Mouse (Mus musculus) left cerebral cortex, postnatal 25 days (tissue): ENCODE data around the gene Smc5. TPM values are rescaled to one million over a fixed set of nuclear protein-coding genes. Genes with fewer than 3 reads are reported as not detected.

Experiments used
- DNase-seq, 2 experiments: peaks; one replicate each; pipeline ENCODE4 v3.0.0; 2022; ENCODE audit warnings: low spot score in 2 of 2, mixed read lengths in 1 of 2
- intact Hi-C: fragments of 180-260 bp; cut with DNase I; formaldehyde crosslinking; loops from one replicate; pipeline ENCODE4 v1.15.1; 2025
- total RNA-seq, 2 experiments: library from RNA; stranded (reverse); gene quantifications; 2 replicates each; pipeline ENCODE4 v1.2.3; 2021

The Smc5 gene
- total RNA-seq = 10 to 100 TPM; 32.2 to 34.4 TPM

DNA sequence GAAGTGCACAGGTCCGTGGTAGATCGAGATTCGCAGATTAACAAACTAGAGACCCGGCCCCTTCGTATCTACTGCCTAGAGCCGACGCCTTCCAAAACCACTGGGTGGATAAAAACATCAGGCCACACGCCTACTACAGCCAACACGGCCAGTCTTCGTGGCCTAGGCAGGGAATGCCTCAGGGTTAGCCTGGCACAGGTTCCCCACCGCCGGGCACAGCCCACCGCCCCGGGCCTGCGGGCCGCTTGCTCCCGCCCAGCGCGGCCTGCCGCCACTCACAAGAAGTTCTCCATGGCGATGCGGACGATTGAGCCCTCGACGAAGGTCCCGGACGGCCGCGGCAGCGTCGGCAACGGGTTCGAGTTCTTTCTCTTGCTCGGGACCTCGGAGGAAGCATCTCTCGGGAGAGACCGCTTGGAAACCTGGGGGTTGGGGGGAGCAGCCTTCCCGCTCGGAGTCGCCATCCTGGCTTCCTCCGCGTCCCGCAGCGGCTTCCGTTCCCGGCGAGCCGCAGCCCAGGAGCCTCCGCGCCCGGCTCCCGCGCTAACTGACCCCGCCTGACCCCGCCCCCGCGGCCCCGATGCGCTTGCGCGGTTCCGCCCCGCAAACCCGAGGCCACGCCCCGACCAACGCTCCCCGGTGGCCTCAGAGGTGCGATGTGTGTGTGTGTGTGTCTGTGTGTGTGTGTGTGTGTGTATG lies at the start of gene Smc5:
TSS of gene Smc5 (minus strand) at position 543 of the 699 bp plus-strand sequence.
- peak; percentile 88 for DNase-seq
- intact Hi-C loops = no loop called here

DNA sequence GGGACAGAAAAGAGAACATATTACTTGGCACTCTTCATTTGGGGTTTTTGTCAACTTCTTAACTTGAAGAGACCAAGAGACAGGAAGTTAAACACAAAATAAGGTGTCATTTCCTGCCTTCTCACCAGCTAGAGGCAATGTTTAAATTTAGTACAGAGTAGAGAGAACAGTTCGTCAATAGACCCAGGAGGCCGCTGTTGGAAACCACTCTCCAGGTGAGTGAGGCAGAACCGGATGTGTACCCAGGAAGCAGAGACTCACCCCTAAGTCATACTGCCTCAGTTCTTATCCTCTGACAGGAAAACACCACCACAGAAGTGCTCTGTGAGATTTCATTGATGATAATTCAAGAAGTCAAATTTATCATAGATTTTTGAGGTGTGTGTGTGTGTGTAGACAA lies 49.4 kb upstream of the Smc5 start:
- DNase-seq = no peak
- intact Hi-C loops = no loop called here

GRCm38 (mm10) chr19:23317989-23318358 lies 44.3 kb upstream of the Smc5 start:
- intact Hi-C loops = no loop called here

DNA sequence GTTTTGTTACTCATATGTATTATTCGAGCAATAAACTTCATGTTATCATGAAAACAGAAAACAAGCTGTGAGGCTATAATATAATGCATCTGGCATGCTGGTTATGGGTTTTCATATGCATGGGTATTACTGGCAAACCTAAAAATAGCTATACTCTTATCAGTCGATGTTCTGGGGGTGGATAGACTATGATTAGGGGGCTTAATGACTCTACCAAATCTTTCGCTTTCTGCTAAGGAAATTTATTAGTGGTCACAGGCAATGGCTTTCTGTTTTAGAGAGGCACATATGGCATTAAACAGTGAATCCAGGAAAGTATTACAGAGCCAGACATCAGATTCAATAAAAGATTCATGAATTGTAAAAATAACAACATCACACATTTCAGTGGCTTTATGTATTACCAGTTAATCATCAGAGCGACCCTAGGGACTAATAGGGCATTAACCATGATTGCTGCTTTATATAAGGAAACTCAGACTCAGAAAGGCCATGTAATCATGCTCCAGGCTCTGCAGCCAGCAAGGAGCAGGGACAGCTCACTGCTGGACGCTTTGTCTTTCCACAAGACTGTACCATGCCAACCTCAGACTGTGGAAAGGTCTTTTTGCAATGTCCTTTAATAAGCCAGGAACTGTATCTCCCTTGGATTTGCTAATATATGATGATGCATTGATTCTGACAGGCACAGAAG lies 43.7 kb upstream of the Smc5 start:
- DNase-seq = no peak
- intact Hi-C loops = no loop called here

More at GRCm38 (mm10) chr19:23317989-23318358, 44.3 kb upstream of the Smc5 start:
- no peak for DNase-seq

DNA sequence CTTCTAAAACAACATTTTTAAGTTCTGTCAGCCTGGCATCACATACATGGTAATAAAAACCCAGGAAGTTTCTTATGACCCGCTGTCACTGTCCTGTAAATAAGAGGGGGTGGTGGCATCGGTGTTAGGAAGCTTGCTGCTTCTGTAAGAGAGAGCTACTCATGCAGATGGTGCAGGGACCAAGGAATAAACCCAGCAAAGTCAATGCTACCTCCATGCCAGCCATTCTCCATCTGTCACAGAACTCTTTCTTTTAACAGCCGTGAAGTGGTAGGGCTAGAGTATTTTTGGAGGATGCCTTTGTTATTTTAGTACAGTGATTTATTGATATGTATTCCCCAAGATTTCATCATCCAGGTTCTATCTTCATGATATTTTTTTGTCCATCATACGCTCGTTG lies 43.2 kb upstream of the Smc5 start:
- DNase-seq = no peak
- intact Hi-C loops = no loop called here

DNA sequence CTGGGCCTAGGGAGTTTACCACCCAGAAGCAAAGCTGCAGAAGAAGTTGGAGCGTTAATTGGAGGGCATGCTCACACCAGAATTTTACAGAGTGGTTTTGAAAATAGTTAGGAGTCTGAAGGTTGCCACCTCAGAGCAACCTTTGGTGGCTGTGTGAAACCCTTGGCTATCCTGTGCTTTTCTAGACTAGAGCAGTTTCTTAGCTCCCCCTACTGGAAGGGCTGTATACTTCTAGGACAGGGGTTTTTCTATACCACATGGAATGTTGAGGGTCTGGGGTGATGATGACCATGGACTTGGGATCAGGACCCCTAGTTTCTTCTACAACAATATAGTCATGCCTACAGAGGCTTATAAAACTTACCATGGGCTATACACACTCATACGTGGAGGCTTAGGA lies 36.3 kb upstream of the Smc5 start:
- DNase-seq = no peak
- intact Hi-C loops = no loop called here

DNA sequence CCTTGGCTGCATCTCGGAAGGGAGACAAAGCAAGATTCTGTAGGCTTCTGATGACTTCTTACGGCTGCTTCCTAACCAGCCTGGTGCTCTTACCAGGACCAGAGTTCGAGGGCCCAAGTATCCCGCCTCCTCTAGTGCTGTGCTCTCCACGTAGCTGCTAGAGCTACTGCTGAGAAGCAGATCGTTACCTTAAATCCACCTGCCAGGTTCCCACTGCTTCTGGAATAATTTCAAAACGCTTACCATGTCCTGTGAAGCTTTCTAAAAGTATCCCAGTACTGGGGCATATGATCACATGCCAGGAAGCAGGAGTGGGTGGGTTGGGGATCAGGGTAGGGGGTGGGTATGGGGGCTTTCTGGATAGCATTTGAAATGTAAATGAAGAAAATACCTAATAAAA lies 33.0 kb upstream of the Smc5 start:
- DNase-seq = no peak
- intact Hi-C loops = no loop called here

- DNase-seq = peak; percentile 34 to 77
- intact Hi-C loops = loop anchor here (1.0 to 5.0 kb wide), 4 partner anchors 72 to 661 kb away; no protein-coding TSS in a partner anchor
Measured at GRCm38 (mm10) chr19:23299987-23300386, 26.3 kb upstream of the Smc5 start.

GRCm38 (mm10) chr19:23298917-23299316 lies 25.2 kb upstream of the Smc5 start:
- intact Hi-C loops = loop anchor here (2.0 kb wide), 2 partner anchors 226 to 662 kb away; no protein-coding TSS in a partner anchor

GRCm38 (mm10) chr19:23297191-23297590 lies 23.5 kb upstream of the Smc5 start:
- intact Hi-C loops = no loop called here
- DNase-seq = no peak

More at GRCm38 (mm10) chr19:23298917-23299316, 25.2 kb upstream of the Smc5 start:
- DNase-seq = peak in 1 of 2 experiments; percentile 37

- no peak for DNase-seq
- intact Hi-C loops = no loop called here
Measured at GRCm38 (mm10) chr19:23289251-23289650, 15.6 kb upstream of the Smc5 start.

DNA sequence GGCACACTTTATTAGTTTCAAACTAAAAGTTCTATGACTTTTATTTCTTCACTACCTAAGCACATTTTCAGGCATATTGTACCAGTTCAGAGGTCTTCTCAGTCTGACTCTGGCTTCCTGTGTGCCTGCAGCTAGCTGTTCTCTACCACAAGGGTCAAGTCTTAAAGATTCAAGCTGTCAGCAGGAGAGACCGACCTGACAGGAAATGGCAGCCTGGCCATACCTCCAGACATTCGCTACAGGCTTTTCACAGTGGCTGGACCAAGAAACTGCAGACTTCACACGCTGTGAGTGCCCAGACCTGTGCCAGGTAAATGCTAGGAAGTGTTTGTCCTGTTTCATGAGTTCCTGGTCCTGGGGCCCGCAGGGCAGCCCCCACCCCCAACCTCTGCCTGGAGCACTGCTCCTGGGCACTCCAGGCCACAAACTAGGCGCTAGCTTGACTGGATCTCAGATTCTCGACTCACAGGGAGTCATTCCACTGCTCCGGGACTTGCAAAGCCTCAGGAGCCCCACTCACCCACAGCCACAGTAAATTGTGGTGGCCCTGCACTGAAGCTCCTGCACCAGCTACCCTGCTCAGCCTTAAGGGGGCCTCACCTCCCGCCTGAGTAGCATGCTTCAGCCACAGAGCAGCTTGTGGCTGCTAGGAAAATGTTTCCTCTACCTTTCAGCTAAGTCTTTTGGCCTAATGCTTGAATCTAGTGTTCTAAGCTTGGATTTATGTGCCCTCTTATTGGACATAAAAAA lies 8.4 kb upstream of the Smc5 start:
- intact Hi-C loops = no loop called here
- no peak for DNase-seq

GRCm38 (mm10) chr19:23274054-23274724 lies 492 bp upstream of the Smc5 start:
- DNase-seq = no peak
- intact Hi-C loops = no loop called here

GRCm38 (mm10) chr19:23256771-23257170 lies 16.9 kb downstream of the Smc5 start:
- no peak for DNase-seq
- intact Hi-C loops = no loop called here

DNA sequence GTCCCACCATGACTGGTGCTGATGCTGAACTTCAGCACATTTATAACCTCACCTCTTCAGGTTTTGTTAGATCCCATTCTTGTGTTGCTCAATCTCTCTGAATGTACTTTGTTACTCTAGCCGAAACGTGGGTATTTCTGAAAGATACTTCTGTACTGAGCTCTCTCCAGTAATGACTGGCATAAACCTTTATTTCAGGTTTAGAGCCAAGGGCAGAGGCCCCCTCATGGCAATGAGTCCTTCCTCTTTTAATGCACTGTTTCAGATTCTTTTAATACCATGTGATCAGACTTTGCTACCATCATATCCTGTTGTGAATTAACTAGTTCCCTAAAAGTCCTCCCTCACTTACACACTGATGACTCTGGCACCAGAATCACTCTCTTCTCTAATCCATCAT lies 27.2 kb downstream of the Smc5 start:
- DNase-seq = no peak
- intact Hi-C loops = no loop called here

DNA sequence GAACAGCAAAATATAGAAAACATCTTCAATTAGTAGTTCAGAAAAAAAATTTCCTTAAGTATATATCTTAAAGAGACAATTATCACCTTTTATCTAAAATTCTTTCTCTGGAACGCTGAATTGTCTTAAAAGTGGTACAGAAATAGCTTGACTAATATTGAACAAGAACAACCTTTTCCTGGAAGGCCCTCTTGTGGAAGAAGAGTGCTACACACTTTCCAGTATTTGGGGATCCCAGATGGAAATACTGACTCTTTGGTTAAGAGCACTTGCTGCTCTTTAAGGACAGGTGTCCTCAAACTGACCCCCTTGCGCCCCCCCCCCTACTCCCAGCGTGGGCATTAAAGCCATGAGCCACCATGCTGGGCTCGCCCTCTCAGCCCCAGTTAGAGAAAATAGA lies 48.6 kb downstream of the Smc5 start:
- peak; percentile 25 to 58 for DNase-seq
- intact Hi-C loops = no loop called here

DNA sequence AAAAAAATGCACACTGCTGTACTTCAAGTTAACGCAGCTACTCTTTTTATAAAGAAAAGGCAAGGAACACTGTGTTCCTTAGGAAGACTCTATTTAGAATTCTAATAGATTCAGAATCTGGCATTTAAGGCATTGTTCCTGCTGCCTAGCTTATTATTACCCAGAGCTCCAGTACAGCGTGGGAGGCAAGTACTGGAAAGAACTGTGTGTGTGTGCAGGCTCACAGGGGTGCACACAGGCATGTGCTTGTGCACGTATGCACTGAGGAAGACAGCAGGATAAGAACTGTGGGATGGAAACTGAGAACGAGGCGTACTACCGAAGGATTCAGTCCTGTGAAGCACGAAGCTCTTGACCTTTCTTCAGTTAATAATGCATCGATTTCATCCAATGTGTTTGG lies 59.4 kb downstream of the Smc5 start:
- peak; percentile 78 to 90 for DNase-seq
- intact Hi-C loops = loop anchor here (1.0 to 2.0 kb wide), 3 partner anchors 68 to 298 kb away; no protein-coding TSS in a partner anchor

DNA sequence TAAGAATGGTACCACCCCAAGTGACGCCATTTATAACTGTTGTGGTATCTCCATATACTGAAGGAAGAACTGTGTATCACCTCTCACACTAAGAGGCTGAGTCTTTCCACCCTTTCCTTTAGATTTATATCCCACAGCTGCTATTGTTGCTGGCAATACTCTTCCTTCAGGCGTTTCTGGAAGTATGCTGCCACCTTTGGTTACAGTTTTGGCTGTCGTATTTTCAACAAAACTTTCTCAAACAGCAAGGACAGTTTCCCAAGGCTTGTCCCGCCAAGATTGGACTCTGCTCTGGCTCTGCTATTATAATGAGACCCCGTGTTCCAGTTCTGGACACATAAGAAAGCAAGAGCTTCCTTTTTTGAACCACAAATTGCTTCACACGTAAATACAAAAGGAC lies 62.4 kb downstream of the Smc5 start:
- no peak for DNase-seq
- intact Hi-C loops = no loop called here

GRCm38 (mm10) chr19:23203505-23204053 lies 70.1 kb downstream of the Smc5 start:
- intact Hi-C loops = no loop called here

GRCm38 (mm10) chr19:23202106-23202505 lies 71.6 kb downstream of the Smc5 start:
- intact Hi-C loops = no loop called here
- DNase-seq = no peak

More at GRCm38 (mm10) chr19:23203505-23204053, 70.1 kb downstream of the Smc5 start:
- DNase-seq = no peak
